Mouse (Mus musculus) limb, embryonic 15.5 days (tissue): Measurements from ENCODE around the gene Slc39a8. TPM values are rescaled to one million over a fixed set of nuclear protein-coding genes. Genes with fewer than 3 reads are reported as not detected.

Source experiments
- ATAC-seq: fragments of 200-750 bp; cut with Nextera tagmentation; 2 replicates; pipeline ENCODE4 v1.8.0; 2017; ENCODE audit warnings: low read depth, moderate TSS enrichment; ENCODE audit not compliant: insufficient number of reproducible peaks, low FRiP score, low TSS enrichment
- H3K27ac ChIP-seq: fragments of 300-500 bp; sonication (generic); 2 replicates; pipeline ENCODE4 v1.5.1; 2015; ENCODE audit warnings: moderate library complexity, mild to moderate bottlenecking, inconsistent platforms
- H3K27me3 ChIP-seq: fragments of 300-500 bp; sonication (generic); 2 replicates; pipeline ENCODE4 v1.6.1; 2015; ENCODE audit warnings: inconsistent platforms
- H3K36me3 ChIP-seq: fragments of 300-500 bp; sonication (generic); 2 replicates; pipeline ENCODE4 v1.6.1; 2015; ENCODE audit warnings: inconsistent platforms
- H3K4me1 ChIP-seq: fragments of 300-500 bp; sonication (generic); 2 replicates; pipeline ENCODE4 v1.6.1; 2015; ENCODE audit warnings: inconsistent platforms
- H3K4me2 ChIP-seq: fragments of 300-500 bp; sonication (generic); 2 replicates; pipeline ENCODE4 v1.6.1; 2015; ENCODE audit warnings: mild to moderate bottlenecking, inconsistent platforms
- H3K4me3 ChIP-seq: fragments of 300-500 bp; sonication (generic); 2 replicates; pipeline ENCODE4 v1.5.1; 2015; ENCODE audit warnings: mild to moderate bottlenecking, inconsistent platforms
- H3K9ac ChIP-seq: fragments of 300-500 bp; sonication (generic); 2 replicates; pipeline ENCODE4 v1.6.1; 2015; ENCODE audit warnings: inconsistent platforms
- H3K9me3 ChIP-seq: fragments of 300-500 bp; sonication (generic); 2 replicates; pipeline ENCODE4 v1.6.1; 2016; ENCODE audit warnings: inconsistent platforms
- WGBS: fragments of 180-500 bp; shearing (Covaris S2); methylation state at CpG from one replicate; pipeline ENCODE4 v1.1.7; 2015; 5-methylcytosine and 5-hydroxymethylcytosine counted together
- polyA plus RNA-seq: library from polyadenylated mRNA; unstranded; fragments of >200 nt; fragmentation: Nextera tagmentation; extraction: Ambion mirVana; gene quantifications from 2 replicates; pipeline ENCODE4 v1.2.1, GENCODE M21; 2015

Slc39a8 gene
- polyA plus RNA-seq, 1 experiment from 2014 or later: 6.8 TPM

DNA sequence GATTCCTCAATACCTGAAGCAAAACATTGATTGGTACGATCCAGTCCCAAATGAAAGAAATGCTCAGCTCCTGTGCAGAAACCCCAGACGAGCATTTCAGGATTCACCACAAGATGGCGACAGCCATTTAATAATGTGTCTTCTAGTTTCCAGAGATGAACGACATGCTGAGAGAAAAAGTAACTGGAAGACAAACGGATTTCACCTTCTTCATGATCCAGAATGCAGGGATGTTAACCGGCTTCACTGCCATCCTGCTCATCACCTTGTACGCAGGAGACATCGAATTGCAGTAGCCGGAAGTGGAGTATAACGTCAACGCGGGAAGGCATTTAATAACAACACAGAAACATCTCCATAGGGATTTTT lies 61.6 kb downstream of the Slc39a8 start:
- no peak overlapping the region for H3K9ac ChIP-seq
- no peaks in the 10 kb centered on the region for H3K27me3 ChIP-seq
- no peaks in the 10 kb centered on the region for H3K4me1 ChIP-seq
- 34% methylated on average over 12 of the region's 12 CpGs for WGBS
- H3K36me3 ChIP-seq: no peaks in the 10 kb centered on the region
- no peaks in the 10 kb centered on the region for H3K9me3 ChIP-seq
- no peak overlapping the region for H3K4me2 ChIP-seq
- no peak overlapping the region for H3K4me3 ChIP-seq
- no peak overlapping the region for H3K27ac ChIP-seq
- no peak for ATAC-seq

DNA sequence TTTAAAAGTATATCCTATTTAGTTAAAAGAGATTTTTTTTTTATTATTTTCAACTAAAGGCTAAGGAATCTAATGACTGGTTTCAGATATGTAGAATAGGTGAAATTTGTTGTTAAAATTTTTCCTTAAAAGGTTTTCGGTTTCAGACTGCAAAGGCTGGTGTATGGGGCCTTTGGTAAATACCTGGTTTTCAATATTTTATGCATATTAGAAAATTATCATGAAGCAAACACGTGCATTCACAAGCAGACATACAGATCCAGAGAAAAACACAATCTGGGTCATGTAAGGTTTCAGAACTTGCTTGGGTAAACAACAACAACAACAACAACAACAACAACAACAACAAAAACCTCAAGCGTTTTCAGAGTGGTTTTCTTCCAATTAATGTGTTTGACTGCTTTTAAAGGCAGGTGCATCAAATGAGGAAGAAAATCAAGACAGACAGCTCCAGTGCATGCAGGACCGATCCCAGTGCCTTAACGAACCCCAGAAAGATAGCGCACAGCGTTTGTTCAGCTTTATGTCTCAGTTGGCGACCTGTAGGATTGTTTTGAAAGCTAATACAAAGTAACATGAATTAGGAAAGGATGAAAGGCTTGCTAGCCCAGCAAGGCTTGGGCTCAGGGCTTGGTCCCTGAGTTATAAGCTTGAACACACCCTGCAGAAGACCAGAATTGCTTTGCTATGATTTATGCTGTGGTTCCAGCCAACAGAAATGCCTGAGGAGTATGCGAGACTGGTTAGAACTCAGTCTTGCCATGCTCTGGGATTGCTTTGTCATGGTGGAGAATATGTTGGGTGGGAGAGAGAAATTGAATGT lies 62.2 kb downstream of the Slc39a8 start:
- Histone ChIP-seq H3K4me1 (no peaks in the 10 kb centered on the region), H3K27ac (no peak overlapping the region), H3K9ac (no peak overlapping the region), H3K36me3 (no peaks in the 10 kb centered on the region), H3K27me3 (no peaks in the 10 kb centered on the region), H3K4me2 (no peak overlapping the region), H3K4me3 (no peak overlapping the region), H3K9me3 (no peaks in the 10 kb centered on the region)
- 60% methylated on average over 9 of the region's 9 CpGs for WGBS
- no peak for ATAC-seq

DNA sequence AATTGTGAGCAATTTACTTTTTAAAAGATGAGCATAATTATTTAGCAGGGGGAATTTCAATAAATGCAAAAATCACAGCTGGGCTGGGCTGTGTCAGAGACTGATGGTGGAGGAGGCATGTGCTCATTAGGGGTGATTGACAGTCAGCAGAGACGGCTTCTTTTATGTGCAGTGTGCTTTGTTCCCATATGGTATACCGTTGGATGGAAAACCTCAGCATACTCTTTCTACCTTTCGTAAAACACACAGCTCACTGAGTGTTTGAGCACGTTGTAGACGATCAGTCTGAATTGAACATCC lies 62.7 kb downstream of the Slc39a8 start:
- Histone ChIP-seq H3K36me3 (no peaks in the 10 kb centered on the region), H3K4me2 (no peak overlapping the region), H3K9me3 (no peaks in the 10 kb centered on the region), H3K9ac (no peak overlapping the region), H3K4me3 (no peak overlapping the region), H3K27me3 (no peaks in the 10 kb centered on the region), H3K4me1 (no peaks in the 10 kb centered on the region), H3K27ac (no peak overlapping the region)
- WGBS: 43% methylated on average over 5 of the region's 5 CpGs
- no peak for ATAC-seq

DNA sequence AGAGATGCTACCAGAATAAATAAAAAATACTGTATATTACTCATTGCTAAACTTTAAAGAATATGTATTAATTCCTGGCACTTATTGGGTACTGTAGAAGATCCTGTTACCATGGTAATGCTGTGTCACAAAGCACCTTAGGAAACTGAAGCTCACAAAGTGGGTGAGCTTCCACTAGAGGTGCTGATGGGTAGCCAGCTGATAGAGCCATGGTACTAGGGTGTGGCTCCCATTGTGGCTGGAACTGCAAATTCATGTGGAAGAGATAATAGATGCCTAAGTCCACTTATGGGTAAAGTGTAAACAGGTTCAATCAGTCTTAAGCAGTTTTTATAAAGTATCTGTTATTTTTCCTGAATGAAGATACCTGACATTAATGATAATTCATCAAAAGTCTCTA lies 64.3 kb downstream of the Slc39a8 start:
- H3K4me1 ChIP-seq: no peaks in the 10 kb centered on the region
- H3K4me2 ChIP-seq: no peak overlapping the region
- H3K36me3 ChIP-seq: no peaks in the 10 kb centered on the region
- H3K4me3 ChIP-seq: no peak overlapping the region
- H3K27ac ChIP-seq: no peak overlapping the region
- H3K27me3 ChIP-seq: no peaks in the 10 kb centered on the region
- no peaks in the 10 kb centered on the region for H3K9me3 ChIP-seq
- no peak overlapping the region for H3K9ac ChIP-seq
- no peak for ATAC-seq

DNA sequence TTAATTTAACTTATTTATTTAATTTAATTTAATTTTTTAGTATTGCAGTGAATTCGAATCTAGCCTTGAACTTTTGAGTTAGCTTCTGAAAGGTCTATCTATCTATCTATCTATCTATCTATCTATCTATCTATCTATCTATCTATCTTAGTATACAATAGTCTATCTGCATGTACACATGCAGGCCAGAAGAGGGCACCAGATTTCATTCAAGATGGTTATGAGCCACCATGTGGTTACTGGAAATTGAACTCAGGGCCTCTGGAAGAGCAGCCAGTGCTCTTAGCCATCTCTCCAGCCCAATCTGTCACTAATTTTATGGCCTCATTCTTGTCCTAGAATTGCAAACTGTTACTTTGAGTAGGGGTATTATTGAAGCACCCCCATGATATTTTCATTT lies 78.3 kb downstream of the Slc39a8 start:
- Histone ChIP-seq H3K9me3 (no peaks in the 10 kb centered on the region), H3K36me3 (no peaks in the 10 kb centered on the region), H3K4me1 (no peaks in the 10 kb centered on the region), H3K4me3 (no peak overlapping the region), H3K9ac (no peak overlapping the region), H3K27me3 (no peaks in the 10 kb centered on the region), H3K4me2 (no peak overlapping the region), H3K27ac (no peak overlapping the region)
- ATAC-seq: no peak
- WGBS: 69% methylated on average over 1 of the region's 1 CpGs

DNA sequence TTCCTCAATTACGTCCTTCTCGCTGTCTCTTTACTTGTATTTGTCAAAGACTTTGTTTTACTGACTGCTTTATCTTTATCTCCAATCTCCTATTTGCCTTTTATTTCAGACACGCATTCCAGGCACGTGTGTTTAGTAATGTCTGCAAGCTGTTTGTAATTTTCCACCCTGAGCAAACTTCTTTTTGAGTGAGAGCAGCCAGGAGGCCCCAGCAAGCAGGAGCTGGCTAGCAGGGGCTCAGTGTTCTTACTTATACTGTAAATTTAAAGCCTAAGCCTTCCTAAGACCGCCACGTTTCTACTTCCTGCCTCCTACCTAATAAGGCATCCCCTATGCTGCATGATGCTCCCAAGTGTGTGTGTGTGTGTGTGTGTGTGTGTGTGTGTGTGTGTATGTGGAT lies 79.8 kb downstream of the Slc39a8 start:
- Histone ChIP-seq H3K27me3 (no peaks in the 10 kb centered on the region), H3K4me1 (no peaks in the 10 kb centered on the region), H3K36me3 (no peaks in the 10 kb centered on the region), H3K9me3 (no peaks in the 10 kb centered on the region), H3K9ac (no peak overlapping the region), H3K4me2 (no peak overlapping the region), H3K27ac (no peak overlapping the region), H3K4me3 (no peak overlapping the region)
- WGBS: 34% methylated on average over 6 of the region's 6 CpGs
- no peak for ATAC-seq

DNA sequence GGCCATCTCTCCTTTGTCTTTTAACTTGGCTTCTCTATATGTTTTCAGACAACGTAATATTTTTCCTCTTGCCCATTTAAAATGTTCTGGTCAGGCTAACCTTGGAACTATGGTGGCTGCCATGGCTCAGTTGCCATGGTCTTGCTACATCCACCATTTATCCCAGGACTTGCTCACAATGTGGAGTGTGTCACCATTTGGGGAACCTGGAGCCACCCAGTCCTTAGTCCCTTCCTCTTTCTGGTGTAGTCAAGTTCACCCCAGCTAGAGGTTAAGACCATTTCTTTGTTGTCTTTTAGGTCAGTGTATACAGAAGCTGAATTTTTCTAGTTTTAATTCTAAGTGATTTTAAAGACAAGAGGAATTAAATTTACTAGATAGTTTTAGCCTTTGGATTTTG lies 80.7 kb downstream of the Slc39a8 start:
- no peak overlapping the region for H3K27ac ChIP-seq
- H3K9ac ChIP-seq: no peak overlapping the region
- no peak overlapping the region for H3K4me3 ChIP-seq
- 94% methylated on average over 1 of the region's 1 CpGs for WGBS
- no peaks in the 10 kb centered on the region for H3K27me3 ChIP-seq
- H3K9me3 ChIP-seq: no peaks in the 10 kb centered on the region
- no peaks in the 10 kb centered on the region for H3K36me3 ChIP-seq
- H3K4me2 ChIP-seq: no peak overlapping the region
- ATAC-seq: no peak
- no peaks in the 10 kb centered on the region for H3K4me1 ChIP-seq

DNA sequence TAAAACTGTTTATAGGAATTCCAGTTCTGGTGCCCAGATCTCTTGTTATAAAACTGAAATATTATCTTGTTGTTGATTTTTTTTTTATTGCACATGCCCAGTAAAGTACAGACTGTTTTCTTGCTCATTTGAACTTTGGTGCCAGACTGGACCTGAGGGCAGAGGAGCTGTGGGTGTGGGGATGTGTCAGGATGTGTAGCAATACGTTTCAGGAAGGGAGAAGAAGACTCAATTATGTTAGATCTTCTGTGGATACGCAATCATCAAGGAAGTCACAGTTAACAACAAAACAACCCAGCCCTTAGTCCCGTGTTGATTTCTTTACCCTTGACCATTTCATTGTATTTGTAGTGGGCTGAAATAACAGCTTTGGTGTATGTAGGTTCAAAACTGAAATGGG lies 81.9 kb downstream of the Slc39a8 start:
- no peak overlapping the region for H3K4me2 ChIP-seq
- H3K36me3 ChIP-seq: no peaks in the 10 kb centered on the region
- H3K27me3 ChIP-seq: no peaks in the 10 kb centered on the region
- H3K9ac ChIP-seq: no peak overlapping the region
- no peaks in the 10 kb centered on the region for H3K4me1 ChIP-seq
- H3K9me3 ChIP-seq: no peaks in the 10 kb centered on the region
- no peak overlapping the region for H3K27ac ChIP-seq
- 70% methylated on average over 3 of the region's 3 CpGs for WGBS
- no peak for ATAC-seq
- H3K4me3 ChIP-seq: no peak overlapping the region

DNA sequence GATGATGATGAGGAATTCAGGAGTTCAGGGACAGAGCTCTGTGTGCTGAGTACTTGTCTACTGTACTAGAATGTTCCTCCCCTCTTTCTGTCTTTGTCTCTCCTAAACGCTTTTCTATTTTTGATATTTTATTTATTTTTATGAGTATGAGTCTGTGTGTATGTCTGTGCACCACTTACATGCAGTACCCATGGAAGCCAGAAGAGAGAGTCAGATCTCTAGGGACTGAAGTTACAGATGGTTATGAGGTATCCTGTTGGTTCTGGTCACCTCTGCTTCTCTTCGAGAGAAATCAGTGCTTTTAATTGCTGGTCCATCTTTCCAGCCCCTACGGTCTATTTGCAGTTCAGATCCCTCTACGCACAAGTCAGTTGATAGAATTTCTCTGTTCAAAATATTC lies 90.9 kb downstream of the Slc39a8 start:
- Histone ChIP-seq H3K27me3 (no peaks in the 10 kb centered on the region), H3K4me2 (no peak overlapping the region), H3K9me3 (no peaks in the 10 kb centered on the region), H3K9ac (no peak overlapping the region), H3K27ac (no peak overlapping the region), H3K4me1 (no peaks in the 10 kb centered on the region), H3K36me3 (no peaks in the 10 kb centered on the region), H3K4me3 (no peak overlapping the region)
- no peak for ATAC-seq
- WGBS: 91% methylated on average over 4 of the region's 4 CpGs

DNA sequence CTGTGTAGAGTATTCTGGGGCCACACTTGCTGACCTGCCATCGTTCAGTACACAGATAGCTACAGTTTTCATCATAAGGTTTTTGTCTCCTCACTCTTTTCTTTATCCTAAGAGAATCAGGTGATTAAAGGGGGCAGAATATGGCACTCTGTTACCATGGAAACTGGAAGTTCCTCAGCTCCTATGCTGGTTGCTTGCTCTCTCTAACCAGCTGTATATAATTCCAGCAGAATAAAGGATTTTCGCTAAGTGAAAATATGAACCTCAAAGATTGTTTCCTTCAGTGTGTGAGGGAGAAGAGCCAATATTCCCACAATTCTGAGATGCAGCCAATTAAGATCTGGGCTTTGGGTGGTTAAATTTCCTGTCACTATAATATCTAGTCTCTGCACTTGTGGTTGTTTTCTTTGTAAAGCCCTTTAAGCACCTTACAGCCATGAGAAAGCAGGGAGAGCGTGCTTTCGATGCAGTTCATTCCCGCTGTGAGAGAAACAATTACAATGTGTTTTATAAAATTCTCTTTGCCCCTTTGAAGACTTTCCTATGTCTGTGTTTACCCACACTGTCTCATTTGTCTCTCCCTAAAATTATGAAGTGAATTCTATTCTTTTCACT lies 93.6 kb downstream of the Slc39a8 start:
- Histone ChIP-seq H3K9ac (no peak overlapping the region), H3K4me3 (no peak overlapping the region), H3K4me2 (no peak overlapping the region), H3K9me3 (no peaks in the 10 kb centered on the region), H3K4me1 (no peaks in the 10 kb centered on the region), H3K27me3 (no peaks in the 10 kb centered on the region), H3K27ac (no peak overlapping the region), H3K36me3 (no peaks in the 10 kb centered on the region)
- 70% methylated on average over 5 of the region's 5 CpGs for WGBS
- no peak for ATAC-seq

DNA sequence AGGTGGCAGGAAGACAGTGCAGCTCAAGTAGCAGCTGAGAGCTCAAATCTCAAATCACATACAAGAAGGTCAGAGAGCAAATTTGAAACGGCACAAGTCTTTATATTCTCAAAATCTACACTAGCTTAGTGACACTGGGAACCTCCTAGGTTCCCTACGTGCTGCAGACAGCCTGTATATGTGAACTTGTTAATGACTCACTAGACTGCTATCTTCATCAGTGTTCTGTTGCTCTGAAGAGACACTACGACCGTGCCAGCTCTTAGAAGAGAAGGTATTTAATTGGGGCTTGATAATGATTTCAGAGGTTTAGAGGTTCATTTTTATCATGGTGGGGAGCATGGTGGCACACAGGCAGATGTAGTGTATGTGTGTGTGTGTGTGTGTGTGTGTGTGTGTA lies 94.2 kb downstream of the Slc39a8 start:
- Histone ChIP-seq H3K9ac (no peak overlapping the region), H3K36me3 (no peaks in the 10 kb centered on the region), H3K27ac (no peak overlapping the region), H3K4me1 (no peaks in the 10 kb centered on the region), H3K4me3 (no peak overlapping the region), H3K9me3 (no peaks in the 10 kb centered on the region), H3K27me3 (no peaks in the 10 kb centered on the region), H3K4me2 (no peak overlapping the region)
- ATAC-seq: no peak
- 67% methylated on average over 4 of the region's 4 CpGs for WGBS

DNA sequence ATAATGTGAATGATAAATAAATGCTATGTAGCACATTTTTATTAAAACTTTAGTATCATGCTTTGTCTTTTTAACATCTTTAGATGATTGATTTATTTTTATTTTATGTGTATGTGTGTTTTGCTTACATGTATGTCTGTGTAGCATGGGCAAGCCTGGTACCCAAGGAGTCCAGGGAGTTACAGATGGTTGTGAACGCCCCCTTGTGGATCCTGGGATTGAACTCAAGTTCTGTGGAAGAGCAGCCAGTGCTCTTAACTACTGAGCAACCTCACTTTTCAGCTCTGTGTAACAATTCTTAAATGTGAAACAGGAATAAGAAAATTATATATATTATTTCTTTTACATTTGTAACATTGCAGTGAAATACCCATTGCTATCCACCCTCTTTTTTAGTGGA lies 101.7 kb downstream of the Slc39a8 start:
- ATAC-seq: no peak
- Histone ChIP-seq H3K27ac (no peak overlapping the region), H3K9me3 (no peaks in the 10 kb centered on the region), H3K4me3 (no peak overlapping the region), H3K36me3 (no peaks in the 10 kb centered on the region), H3K9ac (no peak overlapping the region), H3K4me2 (no peak overlapping the region), H3K27me3 (no peaks in the 10 kb centered on the region), H3K4me1 (no peaks in the 10 kb centered on the region)
- WGBS: 37% methylated on average over 1 of the region's 1 CpGs

DNA sequence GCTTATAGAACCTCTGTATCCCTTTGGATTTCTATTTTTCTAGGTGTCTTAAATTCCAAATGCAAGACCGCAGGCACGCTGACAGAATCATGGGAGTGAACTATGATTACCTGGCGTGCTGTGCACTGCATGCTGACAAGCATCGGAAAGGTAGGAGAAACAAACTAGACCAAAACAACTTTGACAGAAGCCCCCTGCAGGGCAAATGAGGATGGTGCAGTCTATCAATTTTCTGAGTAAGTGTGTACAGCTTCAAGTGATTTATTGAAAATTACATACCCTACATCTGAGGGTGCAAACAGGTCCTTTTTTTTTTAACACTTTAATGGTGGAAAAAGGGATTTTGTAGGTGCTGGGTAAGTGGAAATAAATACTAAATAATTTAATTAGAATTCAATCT lies 103.1 kb downstream of the Slc39a8 start:
- no peaks in the 10 kb centered on the region for H3K9me3 ChIP-seq
- no peak for ATAC-seq
- no peak overlapping the region for H3K27ac ChIP-seq
- 79% methylated on average over 4 of the region's 4 CpGs for WGBS
- H3K4me1 ChIP-seq: no peaks in the 10 kb centered on the region
- H3K27me3 ChIP-seq: no peaks in the 10 kb centered on the region
- H3K4me3 ChIP-seq: no peak overlapping the region
- H3K4me2 ChIP-seq: no peak overlapping the region
- H3K9ac ChIP-seq: no peak overlapping the region
- no peaks in the 10 kb centered on the region for H3K36me3 ChIP-seq
